Mouse (Mus musculus): ENCODE data around the gene Zfp467.

DNA sequence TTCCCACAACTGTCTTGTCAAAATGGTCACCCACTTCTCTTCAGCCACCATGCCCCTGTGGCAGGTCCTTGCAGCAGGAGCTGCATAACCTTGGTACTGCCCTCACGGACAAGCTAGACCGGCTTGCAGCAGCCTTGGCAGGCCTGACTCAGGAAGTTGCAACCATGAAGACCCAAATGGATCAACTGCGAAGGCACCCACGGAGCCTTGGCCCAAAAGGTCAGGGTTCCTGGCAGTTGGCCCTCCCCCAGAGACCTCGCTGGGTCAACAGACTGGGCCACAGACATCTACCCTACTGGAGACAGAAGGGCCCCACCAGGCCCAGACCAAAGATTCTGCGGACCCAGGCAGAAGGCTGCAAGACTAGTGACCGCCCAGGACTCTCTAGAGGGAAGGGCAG is 30.0 kb downstream of the Zfp467 start:
- TF ChIP-seq CTCF (IDR thresholded peaks at IDR 0.05; ENCODE audit: extremely low read depth, insufficient read depth, insufficient read length, insufficient replicate concordance) (no peak), POLR2A (IDR thresholded peaks at IDR 0.05; ENCODE audit: low read depth, low read length) (no peak)
